Mouse (Mus musculus) heart, adult 2 months (tissue): ENCODE results near the gene Ehmt2. TPM values are rescaled to one million over a fixed set of nuclear protein-coding genes. Genes with fewer than 3 reads are reported as not detected.

Source experiments
- DNase-seq, 2 experiments: peaks; one replicate each; pipeline ENCODE4 v3.0.0; 2021
- H3K27ac ChIP-seq: fragments of 200-600 bp; 2 replicates; pipeline ENCODE4 v1.8.1; 2022
- H3K27me3 ChIP-seq: fragments of 200-500 bp; 2 replicates; pipeline ENCODE4 v1.6.1; 2012; ENCODE audit warnings: mild to moderate bottlenecking, low read length, inconsistent platforms, mixed read lengths; ENCODE audit not compliant: control insufficient read depth, insufficient read depth
- H3K36me3 ChIP-seq: fragments of 200-500 bp; 2 replicates; pipeline ENCODE4 v1.6.1; 2012; ENCODE audit warnings: low read length, inconsistent platforms; ENCODE audit not compliant: control insufficient read depth, insufficient read depth
- H3K4me1 ChIP-seq: fragments of 200-500 bp; 2 replicates; pipeline ENCODE4 v1.6.1; 2011; ENCODE audit warnings: low read length; ENCODE audit not compliant: control insufficient read depth, insufficient read depth
- H3K4me3 ChIP-seq: fragments of 200-600 bp; 2 replicates; pipeline ENCODE4 v1.8.1; 2022
- H3K79me2 ChIP-seq: fragments of 200-500 bp; replicated peaks from 2 replicates; pipeline ENCODE4 v1.6.1; 2012; ENCODE audit warnings: mild to moderate bottlenecking, inconsistent platforms, low read length, moderate library complexity, mixed read lengths; ENCODE audit not compliant: control insufficient read depth, insufficient read depth
- H3K9ac ChIP-seq: fragments of 200-500 bp; 2 replicates; pipeline ENCODE4 v1.6.1; 2012; ENCODE audit warnings: low read depth, mild to moderate bottlenecking, control low read depth, inconsistent platforms, low read length, mixed read lengths
- CTCF ChIP-seq: fragments of 200-600 bp; IDR thresholded peaks from 2 replicates; pipeline ENCODE4 v1.8.1; 2022; ENCODE audit warnings: antibody characterized with exemption, mild to moderate bottlenecking, moderate library complexity
- EP300 ChIP-seq: fragments of 200-500 bp; IDR thresholded peaks from 2 replicates; pipeline ENCODE4 v1.6.1; 2011; ENCODE audit warnings: low read depth, low read length, control low read depth; ENCODE audit not compliant: insufficient read depth
- POLR2A ChIP-seq: fragments of 200-500 bp; IDR thresholded peaks from 2 replicates; pipeline ENCODE4 v1.6.1; 2011; ENCODE audit warnings: mild to moderate bottlenecking, low read depth, low read length, control low read depth; ENCODE audit not compliant: insufficient read depth
- WGBS: fragments of 180-500 bp; shearing (Covaris S2); methylation state at CpG from one replicate; pipeline ENCODE4 v1.1.7; 2018; 5-methylcytosine and 5-hydroxymethylcytosine counted together
- intact Hi-C: fragments of 180-260 bp; cut with DNase I; formaldehyde crosslinking; loops from one replicate; pipeline ENCODE4 v1.15.1; 2025
- polyA plus RNA-seq: library from polyadenylated mRNA; depleted of rRNA; stranded (reverse); fragments of >200 nt; gene quantifications from 2 replicates; pipeline ENCODE4 v1.2.3, GENCODE M21; 2012
- total RNA-seq, 2 experiments: library from RNA; stranded (reverse); gene quantifications; 2 replicates each; pipeline ENCODE4 v1.2.3; 2021

Ehmt2 gene
- total and polyA plus RNA-seq, 3 experiments = 38.0 to 64.0 (median 42.6) TPM

DNA sequence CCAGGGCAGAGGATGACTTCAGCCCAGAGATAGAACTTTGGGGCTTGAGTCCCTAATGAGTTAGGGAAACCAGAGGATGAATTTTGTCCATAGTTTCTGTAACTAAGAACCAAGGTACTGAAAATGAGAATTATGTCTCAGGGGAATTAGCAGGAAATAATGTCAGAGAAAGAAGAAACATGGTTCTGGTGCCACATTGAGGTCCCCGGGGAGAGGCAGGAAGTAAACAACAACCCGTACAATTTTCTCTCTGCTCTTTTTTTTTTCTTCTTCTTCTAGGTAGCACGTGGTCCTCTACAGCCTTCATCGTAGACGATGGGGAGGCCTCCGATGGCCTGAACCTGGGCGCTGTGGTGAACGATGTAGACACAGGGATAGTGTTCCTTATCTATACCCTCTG lies 34.0 kb downstream of the Ehmt2 start:
- TF ChIP-seq CTCF (no peak), POLR2A (no peak), EP300 (no peak)
- DNase-seq = no peak
- peak overlapping the region; percentile 85 for H3K27ac ChIP-seq
- H3K27me3 ChIP-seq = no peaks in the 10 kb centered on the region
- 50% methylated on average over 8 of the region's 8 CpGs for WGBS
- H3K4me3 ChIP-seq = peak overlapping the region; percentile 90
- no peaks in the 10 kb centered on the region for H3K79me2 ChIP-seq
- H3K36me3 ChIP-seq = no peaks in the 10 kb centered on the region
- peak overlapping the region; percentile 89; the same call in 1 of the 2 replicates for H3K9ac ChIP-seq
- peaks cover 1% of the 10 kb centered on the region; the same call in 1 of the 2 replicates for H3K4me1 ChIP-seq
- intact Hi-C loops = no loop called here

DNA sequence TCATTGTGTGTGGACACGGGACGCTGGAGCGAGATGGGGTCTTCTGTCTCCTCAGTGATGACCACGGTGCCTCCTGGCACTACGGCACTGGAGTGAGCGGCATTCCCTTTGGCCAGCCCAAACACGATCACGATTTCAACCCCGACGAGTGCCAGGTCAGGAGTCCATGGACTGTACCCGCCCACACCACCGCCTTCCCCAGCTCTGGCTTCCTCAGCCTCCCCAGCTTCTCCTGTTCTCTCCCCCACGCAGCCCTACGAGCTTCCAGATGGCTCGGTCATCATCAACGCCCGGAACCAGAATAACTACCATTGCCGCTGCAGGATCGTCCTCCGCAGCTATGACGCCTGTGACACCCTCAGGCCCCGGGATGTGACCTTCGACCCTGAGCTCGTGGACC lies 35.8 kb downstream of the Ehmt2 start:
- intact Hi-C loops = no loop called here
- peak overlapping the region; percentile 25; the same call in 1 of the 2 replicates for H3K9ac ChIP-seq
- no peak for DNase-seq
- H3K4me1 ChIP-seq = peaks cover 1% of the 10 kb centered on the region; the same call in 1 of the 2 replicates
- H3K27ac ChIP-seq = peak overlapping the region; percentile 62
- H3K79me2 ChIP-seq = no peaks in the 10 kb centered on the region
- no peaks in the 10 kb centered on the region for H3K36me3 ChIP-seq
- no peak for TF ChIP-seq POLR2A
- TF ChIP-seq CTCF = no peak
- no peak for TF ChIP-seq EP300
- WGBS = 60% methylated on average over 24 of the region's 24 CpGs
- H3K27me3 ChIP-seq = no peaks in the 10 kb centered on the region
- H3K4me3 ChIP-seq = peak overlapping the region; percentile 37

GRCm38 (mm10) chr17:34934830-34935229 lies 36.6 kb downstream of the Ehmt2 start:
- Histone ChIP-seq H3K36me3 (no peaks in the 10 kb centered on the region), H3K27ac (peak overlapping the region; percentile 62), H3K79me2 (no peaks in the 10 kb centered on the region), H3K4me1 (peaks cover 1% of the 10 kb centered on the region; the same call in 1 of the 2 replicates), H3K9ac (no peak overlapping the region), H3K4me3 (peak overlapping the region; percentile 37), H3K27me3 (no peaks in the 10 kb centered on the region)
- no peak for TF ChIP-seq POLR2A
- no peak for TF ChIP-seq EP300
- TF ChIP-seq CTCF = no peak
- peak in 1 of 2 experiments; percentile 32 for DNase-seq
- intact Hi-C loops = no loop called here
- WGBS = 39% methylated on average over 8 of the region's 8 CpGs

DNA sequence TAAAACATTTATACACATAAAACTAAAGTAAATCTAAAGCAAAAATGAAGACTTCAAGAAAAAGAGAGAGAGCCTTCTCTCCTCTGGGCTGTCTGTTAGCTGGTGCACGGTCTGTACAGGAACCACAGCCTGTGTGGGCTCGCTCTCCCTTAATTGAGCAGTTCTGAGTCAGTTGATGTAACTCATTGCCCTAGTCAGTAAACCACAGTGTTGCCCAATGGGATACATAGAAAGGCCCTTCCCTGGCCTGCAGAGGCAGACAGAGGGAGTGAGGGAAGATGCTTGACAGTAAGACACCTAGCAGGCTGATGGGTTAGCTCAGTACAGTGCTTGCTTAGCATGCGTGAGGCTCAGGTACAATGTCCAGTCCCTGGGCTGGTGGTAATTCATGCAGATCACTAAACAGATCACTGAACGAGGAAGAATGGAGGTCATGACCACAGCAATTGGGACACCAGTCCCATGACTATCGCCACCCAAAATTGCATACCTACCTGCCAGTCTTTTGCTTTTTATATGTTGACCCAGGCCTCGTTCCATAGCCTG lies 39.8 kb downstream of the Ehmt2 start:
- WGBS = 88% methylated on average over 6 of the region's 6 CpGs
- H3K27me3 ChIP-seq = no peaks in the 10 kb centered on the region
- H3K36me3 ChIP-seq = no peaks in the 10 kb centered on the region; the same call in 1 of the 2 replicates
- H3K4me1 ChIP-seq = peaks cover 3% of the 10 kb centered on the region; the same call in 1 of the 2 replicates
- intact Hi-C loops = no loop called here
- DNase-seq = no peak
- no peak for TF ChIP-seq CTCF
- TF ChIP-seq EP300 = no peak
- no peak for TF ChIP-seq POLR2A
- H3K9ac ChIP-seq = no peak overlapping the region
- H3K4me3 ChIP-seq = no peak overlapping the region
- no peak overlapping the region for H3K27ac ChIP-seq
- no peaks in the 10 kb centered on the region for H3K79me2 ChIP-seq

GRCm38 (mm10) chr17:34941344-34942041 lies 43.2 kb downstream of the Ehmt2 start:
- TF ChIP-seq EP300 = no peak
- no peak for TF ChIP-seq CTCF
- peak; percentile 34; the same call in 1 of the 2 replicates for TF ChIP-seq POLR2A
- Histone ChIP-seq H3K27me3 (no peaks in the 10 kb centered on the region), H3K4me1 (peaks cover 3% of the 10 kb centered on the region; the same call in 1 of the 2 replicates), H3K27ac (peak overlapping the region; percentile 84), H3K36me3 (no peaks in the 10 kb centered on the region; the same call in 1 of the 2 replicates), H3K9ac (peak overlapping the region; percentile 46), H3K79me2 (no peaks in the 10 kb centered on the region), H3K4me3 (peak overlapping the region; percentile 38)
- intact Hi-C loops = no loop called here
- peak; percentile 49 to 61 for DNase-seq
- WGBS = 10% methylated on average over 15 of the region's 15 CpGs

DNA sequence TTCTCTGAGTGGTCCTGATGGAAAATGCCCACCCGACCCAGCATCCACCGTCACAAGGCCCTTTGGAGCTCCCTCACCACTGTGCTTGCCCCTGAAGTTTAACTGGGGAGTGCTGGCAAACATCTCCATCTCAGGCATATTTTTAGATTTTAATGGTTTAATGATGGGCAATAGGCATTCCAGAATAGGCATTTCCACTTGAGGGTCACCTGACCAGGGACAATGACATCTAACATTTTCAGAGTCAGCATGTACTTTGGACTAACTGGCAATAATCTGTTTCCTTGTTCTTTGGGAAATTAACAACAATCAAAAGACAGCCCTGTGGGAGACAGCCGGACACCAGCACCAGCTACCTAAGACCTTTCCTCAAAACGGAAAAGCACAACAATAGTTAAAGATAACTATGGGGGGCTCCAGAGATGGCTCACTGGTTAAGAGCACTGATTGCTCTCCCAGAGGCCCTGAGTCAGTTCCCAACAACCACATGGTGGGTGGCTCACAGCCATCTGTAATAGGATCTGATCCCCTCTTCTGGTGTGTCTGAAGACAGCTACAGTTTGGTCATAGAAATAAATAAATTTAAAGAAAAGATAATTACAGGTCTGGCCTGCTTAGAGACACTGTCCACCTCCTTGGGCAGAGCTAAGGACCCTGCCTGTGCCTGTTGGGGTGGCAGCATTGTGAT lies 45.0 kb downstream of the Ehmt2 start:
- no peak for DNase-seq
- Histone ChIP-seq H3K27me3 (no peaks in the 10 kb centered on the region), H3K36me3 (no peaks in the 10 kb centered on the region; the same call in 1 of the 2 replicates), H3K9ac (no peak overlapping the region), H3K27ac (no peak overlapping the region), H3K79me2 (no peaks in the 10 kb centered on the region), H3K4me3 (no peak overlapping the region), H3K4me1 (peaks cover 3% of the 10 kb centered on the region; the same call in 1 of the 2 replicates)
- TF ChIP-seq EP300 (no peak), POLR2A (no peak), CTCF (no peak)
- WGBS = 76% methylated on average over 4 of the region's 4 CpGs
- intact Hi-C loops = no loop called here
